Mouse (Mus musculus): Measurements from ENCODE around the gene Fancd2. TPM values are rescaled to one million over a fixed set of nuclear protein-coding genes. Genes with fewer than 3 reads are reported as not detected.
A peak's percentile ranks its signal among the peaks of the same experiment; 100 is the strongest.

Fancd2 gene
- polyA plus RNA-seq, 1 experiment from 2014 or later, result 13.9 TPM

GRCm38 (mm10) chr6:113603993-113604392 lies 72.5 kb downstream of the Fancd2 start:
- Histone ChIP-seq H3K4me1 (peaks cover 18% of the 10 kb centered on the region), H3K27ac (peak overlapping the region; percentile 91), H3K9me3 (no peaks in the 10 kb centered on the region), H3K36me3 (no peaks in the 10 kb centered on the region), H3K27me3 (ENCODE audit: insufficient read depth, poor library complexity, severe bottlenecking) (no peaks in the 10 kb centered on the region), H3K4me3 (peak overlapping the region; percentile 84)
- no peak for DNase-seq (ENCODE audit: low spot score)
- 49% methylated on average over 12 of the region's 12 CpGs for WGBS

- DNase-seq (ENCODE audit: low spot score), result peak; percentile 94
- Histone ChIP-seq H3K27ac (peak within 1 kb of the TSS; percentile 91), H3K36me3 (no peaks in the 10 kb centered on the region), H3K9me3 (no peaks in the 10 kb centered on the region), H3K4me3 (peak within 1 kb of the TSS; percentile 84), H3K4me1 (peaks cover 18% of the 10 kb centered on the region), H3K27me3 (ENCODE audit: insufficient read depth, poor library complexity, severe bottlenecking) (no peaks in the 10 kb centered on the region)
- under 1% methylated on average over 65 of the region's 65 CpGs for WGBS
These were observed 73.1 kb downstream of the Fancd2 start, which contains the start of gene Brk1 for GRCm38 (mm10) chr6:113604432-113605223. Gene Brk1, plus strand, starts transcription at chr6:113604772.

- H3K27ac ChIP-seq, result peak overlapping the region; percentile 91
- peaks cover 1% of the 10 kb centered on the region; the same call in 1 of the 2 replicates for H3K36me3 ChIP-seq
- no peak for DNase-seq (ENCODE audit: low spot score)
- no peaks in the 10 kb centered on the region for H3K27me3 ChIP-seq (ENCODE audit: insufficient read depth, poor library complexity, severe bottlenecking)
- no peaks in the 10 kb centered on the region for H3K9me3 ChIP-seq
- whole genome bisulfite sequencing, result 5% methylated on average over 10 of the region's 10 CpGs
- peaks cover 16% of the 10 kb centered on the region for H3K4me1 ChIP-seq
- H3K4me3 ChIP-seq, result peak overlapping the region; percentile 84
These were observed 73.7 kb downstream of the Fancd2 start for GRCm38 (mm10) chr6:113605224-113605545.

GRCm38 (mm10) chr6:113608871-113609270 lies 77.4 kb downstream of the Fancd2 start:
- Histone ChIP-seq H3K9me3 (no peaks in the 10 kb centered on the region), H3K36me3 (peaks cover 27% of the 10 kb centered on the region), H3K4me1 (peaks cover 31% of the 10 kb centered on the region), H3K4me3 (no peak overlapping the region), H3K27me3 (ENCODE audit: insufficient read depth, poor library complexity, severe bottlenecking) (no peaks in the 10 kb centered on the region), H3K27ac (no peak overlapping the region)
- 87% methylated on average over 6 of the region's 6 CpGs for WGBS
- no peak for DNase-seq (ENCODE audit: low spot score)

- H3K4me1 ChIP-seq, result peaks cover 31% of the 10 kb centered on the region
- H3K4me3 ChIP-seq, result no peak overlapping the region
- DNase-seq (ENCODE audit: low spot score), result no peak
- no peak overlapping the region for H3K27ac ChIP-seq
- 95% methylated on average over 7 of the region's 7 CpGs for WGBS
- peaks cover 31% of the 10 kb centered on the region for H3K36me3 ChIP-seq
- no peaks in the 10 kb centered on the region for H3K27me3 ChIP-seq (ENCODE audit: insufficient read depth, poor library complexity, severe bottlenecking)
- no peaks in the 10 kb centered on the region for H3K9me3 ChIP-seq
These were observed 77.8 kb downstream of the Fancd2 start for GRCm38 (mm10) chr6:113609293-113609692.

- H3K27me3 ChIP-seq (ENCODE audit: insufficient read depth, poor library complexity, severe bottlenecking), result no peaks in the 10 kb centered on the region
- peak overlapping the region; percentile 65 for H3K27ac ChIP-seq
- H3K4me3 ChIP-seq, result peak overlapping the region; percentile 40
- peaks cover 63% of the 10 kb centered on the region for H3K36me3 ChIP-seq
- 45% methylated on average over 8 of the region's 8 CpGs for WGBS
- DNase-seq (ENCODE audit: low spot score), result no peak
- peaks cover 21% of the 10 kb centered on the region for H3K4me1 ChIP-seq
- H3K9me3 ChIP-seq, result no peaks in the 10 kb centered on the region
These were observed 80.9 kb downstream of the Fancd2 start for GRCm38 (mm10) chr6:113612258-113612969.

- no peaks in the 10 kb centered on the region for H3K9me3 ChIP-seq
- no peak overlapping the region for H3K4me3 ChIP-seq
- no peak for DNase-seq (ENCODE audit: low spot score)
- H3K4me1 ChIP-seq, result peaks cover 21% of the 10 kb centered on the region
- H3K36me3 ChIP-seq, result peaks cover 70% of the 10 kb centered on the region
- no peaks in the 10 kb centered on the region for H3K27me3 ChIP-seq (ENCODE audit: insufficient read depth, poor library complexity, severe bottlenecking)
- WGBS, result 92% methylated on average over 7 of the region's 7 CpGs
- no peak overlapping the region for H3K27ac ChIP-seq
These were observed 82.7 kb downstream of the Fancd2 start for GRCm38 (mm10) chr6:113614152-113614551.

- WGBS, result 95% methylated on average over 8 of the region's 8 CpGs
- DNase-seq (ENCODE audit: low spot score), result no peak
- Histone ChIP-seq H3K9me3 (no peaks in the 10 kb centered on the region), H3K4me1 (peaks cover 21% of the 10 kb centered on the region), H3K27ac (no peak overlapping the region), H3K27me3 (ENCODE audit: insufficient read depth, poor library complexity, severe bottlenecking) (no peaks in the 10 kb centered on the region), H3K36me3 (peaks cover 70% of the 10 kb centered on the region), H3K4me3 (no peak overlapping the region)
These were observed 83.5 kb downstream of the Fancd2 start for GRCm38 (mm10) chr6:113614997-113615396.

GRCm38 (mm10) chr6:113615489-113615888 lies 84.0 kb downstream of the Fancd2 start:
- DNase-seq (ENCODE audit: low spot score), result no peak
- Histone ChIP-seq H3K9me3 (no peaks in the 10 kb centered on the region), H3K36me3 (peaks cover 66% of the 10 kb centered on the region), H3K27ac (no peak overlapping the region), H3K27me3 (ENCODE audit: insufficient read depth, poor library complexity, severe bottlenecking) (no peaks in the 10 kb centered on the region), H3K4me3 (no peak overlapping the region), H3K4me1 (peaks cover 21% of the 10 kb centered on the region)
- WGBS, result 89% methylated on average over 4 of the region's 4 CpGs

GRCm38 (mm10) chr6:113623386-113623785 lies 91.9 kb downstream of the Fancd2 start:
- WGBS, result 65% methylated on average over 5 of the region's 5 CpGs
- Histone ChIP-seq H3K4me3 (peak overlapping the region; percentile 83), H3K9me3 (no peaks in the 10 kb centered on the region), H3K27ac (peak overlapping the region; percentile 95; the same call in 1 of the 2 replicates), H3K4me1 (peaks cover 15% of the 10 kb centered on the region), H3K27me3 (ENCODE audit: insufficient read depth, poor library complexity, severe bottlenecking) (no peaks in the 10 kb centered on the region), H3K36me3 (peaks cover 16% of the 10 kb centered on the region)
- no peak for DNase-seq (ENCODE audit: low spot score)

- H3K36me3 ChIP-seq, result peaks cover 20% of the 10 kb centered on the region
- H3K4me3 ChIP-seq, result peak within 1 kb of the TSS; percentile 83
- peak; percentile 93 for DNase-seq (ENCODE audit: low spot score)
- WGBS, result under 1% methylated on average over 73 of the region's 76 CpGs
- H3K9me3 ChIP-seq, result no peaks in the 10 kb centered on the region
- H3K27ac ChIP-seq, result peak within 1 kb of the TSS; percentile 95
- no peaks in the 10 kb centered on the region for H3K27me3 ChIP-seq (ENCODE audit: insufficient read depth, poor library complexity, severe bottlenecking)
- peaks cover 15% of the 10 kb centered on the region for H3K4me1 ChIP-seq
These were observed 92.7 kb downstream of the Fancd2 start, which contains the start of gene Vhl for GRCm38 (mm10) chr6:113623941-113624751. Gene Vhl, plus strand, starts transcription at chr6:113623959.

- Histone ChIP-seq H3K4me3 (peak overlapping the region; percentile 83), H3K36me3 (peaks cover 31% of the 10 kb centered on the region), H3K27me3 (ENCODE audit: insufficient read depth, poor library complexity, severe bottlenecking) (no peaks in the 10 kb centered on the region), H3K9me3 (no peaks in the 10 kb centered on the region), H3K4me1 (peaks cover 15% of the 10 kb centered on the region), H3K27ac (peak overlapping the region; percentile 95; the same call in 1 of the 2 replicates)
- WGBS, result 70% methylated on average over 5 of the region's 5 CpGs
- DNase-seq (ENCODE audit: low spot score), result no peak
These were observed 93.7 kb downstream of the Fancd2 start for GRCm38 (mm10) chr6:113624989-113625770.
